Mouse (Mus musculus) regulatory T cell (primary cell): Measurements from ENCODE around the gene Bet1l.
"Not testable (repeated sequence)": the region's sequence is repeated elsewhere in the genome, so short reads cannot be mapped to it uniquely, and the experiment has no call there.

Experiments
- in situ Hi-C: fragments of 300-600 bp; cut with MboI, MseI; formaldehyde crosslinking; loops from one replicate; pipeline ENCODE4 v1.15.1; 2025; ENCODE audit warnings: high pct_unique_total_duplicates

Gene Bet1l

DNA sequence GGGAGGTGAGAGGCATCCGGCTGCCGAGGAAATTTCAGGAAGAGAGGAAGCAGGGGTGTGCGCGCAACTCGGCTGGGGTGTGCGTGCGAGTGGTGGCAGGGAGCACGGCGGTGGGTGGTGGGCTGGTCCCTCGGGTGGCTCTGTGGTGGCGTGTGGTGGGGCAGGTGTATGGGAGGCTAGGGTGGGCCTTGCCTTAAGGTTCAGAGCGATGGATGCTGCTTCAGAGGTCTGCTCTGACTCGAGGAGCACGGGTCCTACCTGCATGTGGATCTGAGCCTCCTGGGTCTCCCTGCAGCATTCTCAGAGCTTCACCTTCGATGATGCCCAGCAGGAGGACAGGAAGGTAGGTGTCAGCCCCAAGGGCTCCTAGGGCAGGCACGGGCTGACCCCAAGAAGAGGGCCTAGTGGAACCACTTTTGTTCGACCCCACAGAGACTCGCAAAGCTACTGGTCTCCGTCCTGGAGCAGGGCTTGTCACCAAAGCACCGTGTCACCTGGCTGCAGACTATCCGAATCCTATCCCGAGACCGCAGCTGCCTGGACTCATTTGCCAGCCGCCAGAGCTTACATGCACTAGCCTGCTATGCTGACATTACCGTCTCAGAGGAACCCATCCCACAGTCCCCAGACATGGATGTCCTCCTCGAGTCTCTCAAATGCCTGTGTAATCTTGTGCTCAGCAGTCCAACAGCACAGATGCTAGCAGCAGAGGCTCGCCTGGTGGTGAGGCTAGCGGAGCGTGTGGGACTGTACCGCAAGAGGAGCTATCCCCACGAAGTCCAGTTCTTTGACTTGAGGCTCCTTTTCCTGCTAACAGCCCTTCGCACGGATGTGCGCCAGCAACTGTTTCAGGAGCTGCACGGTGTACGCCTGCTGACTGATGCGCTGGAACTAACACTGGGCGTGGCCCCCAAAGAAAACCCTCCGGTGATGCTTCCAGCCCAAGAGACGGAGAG lies at the start of gene Bet1l:
Gene Bet1l, minus strand, starts transcription at position 28 of the 956 bp plus-strand sequence.
- in situ Hi-C loops, result no loop called here

DNA sequence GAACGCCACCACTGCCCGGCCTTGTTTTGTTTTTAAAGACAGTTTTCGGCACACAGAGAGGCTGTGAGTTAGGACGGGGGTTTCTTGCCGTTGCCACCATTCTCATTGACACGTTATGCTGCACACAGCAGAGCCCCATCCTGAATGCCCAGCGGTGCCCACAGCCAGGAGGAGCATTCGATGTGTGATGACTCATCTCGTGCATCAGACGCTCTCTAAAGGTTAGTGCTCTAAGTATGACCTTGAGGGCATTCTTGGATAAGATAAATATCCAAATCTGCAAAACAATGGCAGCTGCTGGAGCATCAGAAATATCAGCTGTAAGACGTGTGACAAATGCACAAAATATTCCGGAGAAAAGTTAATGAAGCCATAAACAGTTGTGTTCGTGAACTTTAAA lies 49.8 kb upstream of the Bet1l start:
- in situ Hi-C loops, result no loop called here

DNA sequence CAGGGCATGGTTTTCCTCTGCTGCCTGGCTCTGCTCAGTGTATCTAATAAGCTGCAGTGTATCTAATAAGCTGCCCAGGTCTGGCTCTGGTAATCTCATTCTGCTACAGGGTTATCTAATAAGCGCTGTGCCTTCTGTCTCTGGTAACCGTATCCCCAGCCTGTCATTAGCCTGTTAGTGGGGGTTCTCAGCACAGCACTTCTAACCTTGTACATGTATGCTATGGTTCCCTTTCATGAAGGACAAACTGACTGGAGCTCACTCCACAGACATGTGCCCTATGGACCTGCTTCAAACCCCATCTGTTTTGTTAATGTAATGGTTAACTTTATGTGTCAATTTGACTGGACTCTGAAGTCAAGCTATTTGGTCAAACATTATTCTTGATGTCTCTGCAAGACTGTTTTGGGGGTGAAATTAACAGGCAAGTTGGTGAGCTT lies 48.3 kb upstream of the Bet1l start:
- in situ Hi-C loops, result no loop called here

DNA sequence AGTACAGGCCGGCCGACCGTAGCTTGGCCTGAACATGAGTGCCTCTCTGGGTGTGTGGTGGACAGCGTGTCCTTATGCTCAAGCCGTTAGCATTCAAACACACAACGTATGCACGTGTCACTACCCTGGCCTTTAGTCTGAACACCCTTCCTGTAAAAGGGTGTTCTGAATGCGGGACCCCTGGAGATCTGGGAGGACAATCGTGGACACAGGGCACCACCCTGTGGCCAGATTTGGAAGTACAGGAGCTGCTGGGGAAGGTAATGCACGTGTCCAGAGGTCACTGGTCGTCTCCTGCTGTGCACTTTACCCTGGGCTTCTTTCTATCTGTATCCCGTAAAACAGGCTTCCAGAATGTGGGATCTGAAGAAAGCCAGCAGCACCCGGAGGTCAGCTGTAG lies 45.8 kb upstream of the Bet1l start:
- in situ Hi-C loops, result loop anchor here (5.0 kb wide), 1 partner anchor 61 kb away; no protein-coding TSS in a partner anchor

DNA sequence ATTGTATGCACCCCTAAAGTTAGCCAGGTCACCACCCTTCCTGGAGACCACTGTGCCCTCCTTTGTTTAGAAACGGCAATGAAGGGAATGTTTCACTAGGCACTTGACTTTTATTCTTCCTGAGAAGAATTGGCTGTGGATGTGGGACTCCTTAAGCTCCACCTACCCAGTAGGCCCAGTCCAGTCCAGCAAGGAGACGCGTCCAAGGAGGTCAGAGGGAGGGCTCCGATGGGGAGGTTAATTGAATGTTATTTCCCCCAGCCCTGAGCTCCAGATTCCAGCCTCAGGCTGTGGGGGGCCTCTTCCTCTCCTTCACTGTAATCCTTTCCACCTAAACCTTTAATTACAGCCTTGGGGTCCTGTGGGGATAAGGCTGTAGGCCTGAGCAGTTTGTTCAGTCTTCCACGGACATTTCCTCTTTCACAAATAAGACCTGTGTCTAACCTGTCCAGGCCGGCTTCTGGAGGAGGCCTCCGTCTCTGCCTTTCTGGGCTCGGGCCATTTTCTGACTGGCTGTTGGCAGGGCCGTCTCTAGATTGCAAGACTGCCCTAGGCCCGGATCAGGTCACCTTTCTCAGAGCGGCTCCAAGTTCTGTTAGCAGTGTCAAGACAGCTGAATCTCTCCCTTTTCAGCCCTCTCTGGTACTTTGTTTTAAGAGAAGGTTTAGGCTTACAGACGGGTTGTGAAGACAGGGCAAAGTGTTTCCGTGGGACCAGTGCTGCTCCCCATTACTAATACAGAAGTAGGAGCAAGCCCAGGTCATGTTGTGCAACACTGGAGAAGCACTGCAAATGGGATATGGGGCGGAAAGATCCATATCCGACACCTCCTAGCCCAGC lies 44.9 kb upstream of the Bet1l start:
- in situ Hi-C loops, result loop anchor here (5.0 kb wide), 1 partner anchor 60 kb away; no protein-coding TSS in a partner anchor

DNA sequence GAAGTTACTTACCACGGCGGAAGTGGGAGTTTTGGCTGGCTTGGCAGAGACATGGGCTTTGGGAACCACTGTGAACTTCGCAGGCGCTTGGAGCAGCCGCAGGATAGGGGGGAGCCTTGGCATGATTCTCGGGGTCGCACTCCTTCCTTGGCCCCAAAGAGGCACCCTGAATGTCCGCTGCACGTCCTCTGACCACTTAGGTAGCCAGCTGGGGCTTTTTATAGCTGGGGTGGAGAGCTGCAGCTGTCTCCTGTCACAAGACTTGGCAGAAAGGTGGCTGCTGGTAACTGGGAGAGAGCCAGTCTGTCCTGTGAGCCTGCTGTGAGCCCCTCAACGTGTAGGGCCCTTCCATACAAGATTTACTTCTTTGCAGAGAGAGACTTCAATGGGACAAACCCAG lies 42.8 kb upstream of the Bet1l start, which contains the start of gene Cox8b:
Gene Cox8b, minus strand, starts transcription at position 227 of the 400 bp plus-strand sequence.
- in situ Hi-C loops, result loop anchor here (5.0 kb wide), 1 partner anchor 58 kb away; no protein-coding TSS in a partner anchor

DNA sequence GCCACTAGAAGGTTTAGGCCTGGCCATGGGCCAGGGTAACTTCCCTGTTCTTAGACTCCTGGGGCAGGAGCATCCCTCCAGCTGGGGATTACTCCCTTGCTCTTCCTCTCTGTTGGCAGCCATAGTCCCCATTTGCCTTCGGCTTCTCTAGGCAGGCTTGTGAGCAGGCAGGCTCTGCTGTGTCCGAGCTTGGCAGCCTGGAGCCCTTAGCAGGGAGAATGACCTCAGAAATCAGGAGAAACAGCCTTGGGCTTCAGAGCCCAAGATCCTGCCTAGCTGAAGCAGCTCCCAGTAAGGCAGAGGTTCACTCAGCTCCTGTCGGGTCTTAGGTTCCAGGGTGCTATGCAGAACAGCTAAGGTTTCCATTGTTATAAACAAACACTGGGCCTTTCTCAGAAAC lies 41.7 kb upstream of the Bet1l start:
- in situ Hi-C loops, result no loop called here

DNA sequence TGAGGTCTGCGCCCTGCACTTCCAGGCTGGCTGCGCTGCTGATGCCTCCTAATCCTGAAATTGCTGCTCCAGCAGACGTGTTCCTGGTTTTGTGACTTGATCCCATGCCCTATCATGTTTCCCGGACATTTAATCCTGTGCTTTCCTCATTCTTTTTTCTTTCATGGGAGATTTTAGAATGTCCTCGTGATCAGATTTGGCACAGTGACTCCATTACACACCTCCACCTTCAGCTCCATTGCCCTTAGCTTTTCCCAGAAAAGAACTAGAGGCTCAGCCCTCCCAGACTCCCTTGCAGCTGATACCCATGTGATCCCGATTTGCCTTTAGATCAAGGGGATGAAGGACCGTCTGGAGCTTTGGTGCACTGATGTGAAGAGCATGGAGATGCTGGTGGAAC lies 40.5 kb upstream of the Bet1l start:
- in situ Hi-C loops, result no loop called here

DNA sequence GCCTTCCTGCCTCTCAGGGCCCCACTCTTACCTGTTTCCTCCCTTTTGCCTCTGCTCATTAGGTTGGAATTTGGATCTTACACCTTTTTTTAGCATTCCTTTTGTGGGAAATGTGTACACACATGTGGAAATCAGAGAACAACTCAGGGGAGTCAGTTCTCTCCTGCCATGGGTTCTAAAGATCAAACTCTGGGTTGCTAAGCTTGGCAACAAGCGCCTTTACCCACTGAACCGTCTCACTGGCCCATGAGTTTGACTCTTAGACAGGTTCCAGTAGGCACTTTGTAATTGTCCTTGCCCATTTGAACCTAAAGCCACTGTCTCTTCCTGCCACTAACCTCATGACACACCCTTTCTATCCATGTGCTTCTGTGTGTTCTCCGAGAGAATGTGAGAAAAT lies 37.2 kb upstream of the Bet1l start:
- in situ Hi-C loops, result no loop called here

DNA sequence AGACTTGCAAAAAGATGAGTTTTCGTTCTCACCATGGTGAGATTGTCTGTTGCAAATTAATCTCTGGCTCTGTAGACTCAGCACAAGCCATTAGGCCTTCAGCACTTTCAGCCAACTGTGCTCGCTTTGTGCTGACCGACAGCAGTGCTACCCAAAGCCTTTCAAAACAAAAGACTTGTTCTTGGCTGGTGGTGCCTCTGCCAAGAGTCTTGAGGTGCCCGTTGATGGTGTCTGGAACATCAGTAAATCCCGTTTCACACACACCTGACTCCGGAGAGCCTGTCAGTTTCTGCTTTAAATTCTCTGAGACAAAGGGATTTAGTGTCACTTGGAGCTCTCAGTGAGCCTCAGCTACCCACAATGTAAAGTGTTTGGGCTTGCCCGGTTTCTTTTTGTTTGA lies 36.7 kb upstream of the Bet1l start:
- in situ Hi-C loops, result no loop called here

DNA sequence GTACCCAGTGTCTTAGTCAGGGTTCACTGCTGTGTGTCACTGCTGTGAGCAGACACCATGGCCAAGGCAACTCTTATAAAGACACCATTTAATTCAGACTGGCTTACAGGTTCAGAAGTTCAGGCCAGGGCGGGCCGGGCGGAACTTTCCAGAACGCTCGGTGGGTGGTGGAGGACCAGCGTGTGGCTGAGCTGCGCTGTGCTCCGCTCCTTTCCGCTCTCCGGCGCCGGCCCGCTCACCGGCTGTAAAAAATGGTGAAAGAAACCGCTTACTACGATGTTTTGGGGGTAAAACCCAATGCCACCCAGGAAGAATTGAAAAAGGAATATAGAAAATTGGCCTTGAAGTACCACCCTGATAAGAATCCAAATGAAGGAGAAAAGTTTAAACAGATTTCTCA lies 33.3 kb upstream of the Bet1l start:
- in situ Hi-C loops, result not testable (repeated sequence)

DNA sequence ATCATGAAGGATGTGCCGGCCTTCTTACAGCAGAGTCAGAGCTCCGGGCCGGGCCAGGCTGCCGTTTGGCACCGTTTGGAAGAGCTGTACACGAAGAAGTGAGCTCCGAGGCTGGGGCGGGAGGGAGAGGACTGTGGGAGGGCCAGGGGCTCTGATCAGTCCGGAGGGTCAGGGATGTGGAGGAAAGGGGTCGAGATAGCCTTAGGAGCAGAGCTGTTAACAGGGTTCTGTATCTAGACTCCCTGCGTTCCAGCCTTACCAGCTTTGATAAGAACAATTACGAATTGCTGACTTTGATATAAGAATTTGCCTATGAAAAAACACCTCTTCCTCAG lies 25.1 kb upstream of the Bet1l start:
- in situ Hi-C loops, result loop anchor here (10.0 kb wide), 1 partner anchor 748 kb away; the partner anchor contains the start of gene Mtg1

DNA sequence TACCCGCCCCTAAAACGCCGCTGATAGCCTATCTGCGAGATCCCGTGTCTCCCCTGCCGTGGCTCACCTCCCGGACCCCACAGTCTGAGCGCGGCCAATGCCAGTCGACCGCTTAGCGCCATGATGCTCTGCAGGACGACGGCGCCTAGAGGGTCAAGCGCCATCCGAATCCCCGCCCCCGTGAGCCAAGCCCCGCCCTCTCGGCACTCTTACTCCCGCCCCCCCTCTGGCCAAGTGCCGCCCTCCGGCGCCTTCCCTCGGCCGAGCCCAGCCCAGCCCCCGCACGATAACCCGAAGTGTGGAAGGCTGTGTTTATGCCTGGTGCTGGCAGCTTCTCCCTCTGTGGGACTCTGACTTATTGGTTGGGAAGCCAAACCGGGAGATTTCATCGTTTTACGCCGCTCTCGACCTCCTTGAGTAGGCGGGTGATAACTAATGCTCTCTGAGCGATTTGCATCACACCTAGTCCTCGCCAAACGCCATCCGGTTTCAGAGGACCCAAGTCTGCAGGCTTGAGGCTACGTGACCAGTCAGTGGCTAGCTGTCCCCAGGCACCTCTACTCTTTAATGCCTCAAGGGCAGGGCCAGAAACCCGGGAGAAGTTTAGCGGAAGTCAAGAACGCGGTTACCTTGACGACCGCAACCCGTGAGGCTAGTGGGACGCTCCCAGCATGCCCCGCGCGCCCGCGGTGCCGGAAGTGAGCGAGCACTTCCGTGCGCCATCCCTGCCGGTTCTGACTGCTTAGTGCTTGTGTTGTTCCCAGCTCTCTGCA lies 24.5 kb upstream of the Bet1l start, which contains the start of the genes Psmd13 and Sirt3:
Gene Psmd13, plus strand, starts transcription at position 273 of the 773 bp plus-strand sequence.
Gene Sirt3, minus strand, starts transcription at position 614 of the 773 bp plus-strand sequence.
- in situ Hi-C loops, result loop anchor here (10.0 kb wide), 1 partner anchor 747 kb away; the partner anchor contains the start of gene Mtg1

DNA sequence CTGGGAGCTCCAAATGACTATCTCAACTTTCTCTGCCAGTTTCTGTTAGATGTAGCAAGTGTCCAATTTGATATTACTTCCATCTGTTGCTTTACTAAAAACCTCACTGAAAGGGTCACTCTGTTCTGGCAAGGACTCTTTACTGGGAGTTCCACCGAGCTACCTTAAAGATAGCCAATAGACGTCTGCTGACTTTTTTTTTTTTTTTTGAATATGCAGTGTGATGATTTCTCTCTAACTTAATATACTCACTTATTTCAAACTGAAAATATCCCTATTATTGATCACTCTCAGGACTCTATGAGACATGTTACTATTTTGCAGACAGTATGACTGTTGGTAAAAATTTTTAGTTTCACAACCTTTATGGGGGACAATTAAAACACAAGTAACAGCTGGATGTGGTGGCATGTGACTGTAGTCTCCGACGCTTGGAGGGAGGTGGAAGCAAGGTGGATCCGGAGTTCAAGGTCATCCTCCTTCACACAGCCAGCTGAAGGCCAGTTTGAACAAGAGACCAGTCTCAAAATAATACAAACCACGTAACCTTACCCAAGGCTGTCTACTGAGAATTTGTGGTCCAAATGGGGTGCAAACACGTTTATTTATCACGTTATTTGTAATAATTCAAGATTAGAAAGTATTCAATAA lies 23.6 kb upstream of the Bet1l start:
- in situ Hi-C loops, result loop anchor here (10.0 kb wide), 1 partner anchor 746 kb away; the partner anchor contains the start of gene Mtg1

DNA sequence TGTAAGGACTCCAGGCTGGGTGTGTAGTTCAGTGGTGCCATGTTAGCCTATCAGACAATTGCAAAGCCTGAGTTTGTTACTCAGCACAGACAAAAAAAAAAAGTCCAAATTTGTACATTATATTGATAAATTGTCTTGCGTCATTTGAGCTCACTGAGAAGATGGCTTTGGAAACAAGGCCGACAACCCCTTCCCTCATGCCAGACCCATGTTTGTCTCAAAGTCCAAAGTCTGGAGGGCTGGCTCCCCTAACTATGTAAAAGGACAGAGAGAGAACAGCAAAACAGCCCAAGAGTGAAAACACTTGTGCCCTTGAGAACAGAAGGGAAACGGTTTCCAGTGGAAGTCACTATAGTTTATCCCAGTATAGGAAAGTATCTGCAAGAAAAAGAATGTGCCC lies 23.0 kb upstream of the Bet1l start:
- in situ Hi-C loops, result loop anchor here (10.0 kb wide), 1 partner anchor 746 kb away; the partner anchor contains the start of gene Mtg1

DNA sequence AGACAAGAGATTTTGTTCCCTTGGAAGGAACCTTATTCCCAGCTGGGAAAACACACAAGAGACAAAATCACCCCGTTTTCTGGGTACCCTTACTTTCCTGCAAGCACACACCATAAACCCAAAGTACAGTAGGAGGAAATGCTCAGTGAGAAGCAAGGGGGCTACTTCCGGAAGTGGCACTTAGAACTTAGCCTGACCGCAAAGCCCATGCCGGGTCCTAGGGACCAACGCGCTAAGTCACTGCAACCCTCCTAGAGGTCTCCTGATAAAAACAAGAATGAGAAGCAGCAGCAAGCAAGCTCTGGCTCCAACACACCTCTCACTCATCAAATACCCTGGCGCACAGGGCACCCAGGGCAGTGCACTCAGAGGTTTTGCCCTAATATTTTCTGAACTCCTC lies 22.0 kb upstream of the Bet1l start:
- in situ Hi-C loops, result no loop called here

DNA sequence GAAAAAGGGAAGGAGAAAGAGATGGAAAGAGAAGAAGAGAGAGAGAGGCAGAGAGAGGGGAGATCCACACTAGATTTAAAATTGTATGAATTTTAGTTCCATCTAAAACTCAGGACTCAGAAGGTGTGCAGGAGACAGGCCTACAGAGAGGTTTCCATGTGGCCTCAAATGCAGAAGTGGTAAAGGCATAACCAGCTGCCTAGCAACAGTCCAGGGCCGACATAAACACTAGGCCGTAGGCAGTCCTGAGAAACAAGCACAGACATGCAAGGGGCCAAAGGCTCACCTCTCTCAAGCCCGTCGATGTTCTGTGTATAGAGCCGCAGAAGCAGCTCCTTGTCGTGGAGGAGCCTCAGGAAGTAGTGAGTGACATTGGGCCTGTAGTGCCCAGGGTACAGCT lies 20.0 kb upstream of the Bet1l start:
- in situ Hi-C loops, result no loop called here

DNA sequence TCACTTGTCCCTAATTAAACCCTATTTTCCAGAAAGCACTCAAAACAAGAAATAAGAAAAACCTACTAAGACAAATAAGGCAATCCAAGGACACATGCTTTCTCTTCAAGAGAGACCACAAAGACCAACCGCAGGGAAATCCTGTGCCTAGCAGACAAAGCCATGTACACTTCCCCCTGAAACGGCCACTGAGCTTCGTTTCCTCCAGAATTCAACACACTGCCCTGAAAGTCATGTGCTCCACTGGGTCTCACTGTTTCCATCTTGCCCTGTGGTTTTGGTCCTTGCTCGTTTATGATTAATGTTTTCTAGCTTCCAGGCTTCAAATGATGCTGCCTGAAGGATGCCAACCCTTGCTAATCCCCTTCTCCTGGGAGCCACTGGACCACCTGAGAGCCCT lies 16.8 kb upstream of the Bet1l start:
- in situ Hi-C loops, result no loop called here

DNA sequence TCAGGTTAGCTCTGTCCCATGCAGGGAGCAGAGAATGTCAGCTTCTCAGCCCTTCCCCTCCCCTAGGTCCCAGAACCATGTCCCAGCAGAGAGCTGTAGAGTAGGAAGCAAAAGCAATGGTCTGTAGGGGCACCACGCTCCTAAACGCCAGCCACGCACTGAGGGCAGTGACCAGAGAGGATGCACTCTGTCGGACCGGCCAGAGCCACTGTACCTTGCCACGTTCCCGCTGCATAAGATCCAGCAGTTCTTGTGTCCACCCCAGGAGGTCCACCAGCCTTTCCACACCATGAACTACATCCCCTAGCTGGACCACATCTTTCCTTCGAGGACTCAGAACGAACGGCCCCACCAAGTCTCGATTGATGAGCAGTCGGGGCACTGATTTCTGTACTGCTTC lies 7.4 kb upstream of the Bet1l start:
- in situ Hi-C loops, result no loop called here

DNA sequence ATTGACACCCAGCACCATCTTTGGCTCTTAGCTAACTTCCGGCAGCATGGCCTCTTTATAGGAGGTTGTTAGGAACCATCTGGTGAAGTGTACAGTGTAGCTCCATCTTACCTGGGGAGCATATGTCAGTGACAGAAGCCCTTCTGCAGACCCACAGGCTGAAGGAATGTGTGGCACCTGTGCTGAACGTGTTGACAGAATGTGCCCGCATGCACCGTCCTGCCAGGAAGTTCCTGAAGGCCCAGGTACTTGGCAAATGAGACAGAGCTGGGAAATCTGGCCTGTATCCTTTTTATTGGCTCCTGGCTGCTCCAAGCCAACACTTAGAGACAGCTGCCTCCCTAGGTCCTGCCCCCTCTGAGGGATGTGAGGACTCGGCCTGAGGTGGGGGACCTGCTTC lies 3.4 kb upstream of the Bet1l start:
- in situ Hi-C loops, result no loop called here

DNA sequence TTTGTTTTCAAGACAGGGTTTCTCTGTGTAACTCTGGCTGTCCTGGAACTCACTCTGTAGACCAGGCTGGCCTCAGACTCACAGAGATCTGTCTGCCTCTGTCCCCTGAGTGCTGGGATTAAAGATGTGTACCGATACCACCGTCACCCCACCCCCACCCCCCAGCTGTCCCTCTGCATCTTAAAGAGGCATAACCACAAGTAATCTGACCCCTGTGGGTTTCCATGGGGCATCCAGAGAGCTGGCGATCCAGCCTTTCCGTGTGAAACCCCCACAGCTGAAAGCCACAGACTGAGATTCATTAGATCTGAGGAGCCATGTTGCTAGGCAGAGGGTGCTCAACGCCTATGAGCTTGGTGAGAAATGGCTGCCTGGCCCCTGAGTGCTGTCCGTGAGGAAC lies 2.6 kb upstream of the Bet1l start:
- in situ Hi-C loops, result no loop called here
